Mouse (Mus musculus): ENCODE results near the gene Prkag1.

GRCm38 (mm10) chr15:98867321-98867720 lies 36.0 kb upstream of the Prkag1 start:
- no peak for TF ChIP-seq CTCF (conservative IDR thresholded peaks at IDR 0.05; ENCODE audit: insufficient read depth, insufficient read length, low read depth, low read length)
- no peak for TF ChIP-seq POLR2A (IDR thresholded peaks at IDR 0.05; ENCODE audit: low read depth, low read length)

All from kidney, adult 2 months (tissue).